Mouse (Mus musculus): ENCODE results near the gene Brpf1. TPM values are rescaled to one million over a fixed set of nuclear protein-coding genes. Genes with fewer than 3 reads are reported as not detected.

Gene Brpf1
- total and polyA plus RNA-seq, 3 experiments, result 15.1 to 24.2 (median 23.8) TPM

DNA sequence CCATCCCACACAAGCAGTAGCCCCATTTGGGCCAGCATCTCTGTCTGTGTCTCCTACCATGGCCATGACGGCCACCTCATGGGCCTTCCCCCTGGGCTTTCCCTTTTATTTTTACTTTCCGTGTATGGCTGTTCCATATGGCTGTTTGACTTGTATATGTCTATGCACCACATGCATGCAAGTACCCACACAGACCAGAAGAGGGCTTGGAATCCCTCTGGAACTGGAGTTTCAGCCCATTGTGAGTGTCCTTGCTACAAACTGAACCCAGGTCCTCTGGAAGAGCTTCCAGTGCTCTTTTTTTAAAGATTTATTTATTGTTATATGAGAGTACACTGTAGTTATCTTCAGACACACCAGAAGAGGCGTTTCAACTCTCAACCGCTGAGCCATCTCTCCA is 54.5 kb downstream of the Brpf1 start:
- DNase-seq, result no peak

- DNase-seq, result no peak
Measured at GRCm38 (mm10) chr6:113362241-113362640, 55.3 kb downstream of the Brpf1 start.

DNA sequence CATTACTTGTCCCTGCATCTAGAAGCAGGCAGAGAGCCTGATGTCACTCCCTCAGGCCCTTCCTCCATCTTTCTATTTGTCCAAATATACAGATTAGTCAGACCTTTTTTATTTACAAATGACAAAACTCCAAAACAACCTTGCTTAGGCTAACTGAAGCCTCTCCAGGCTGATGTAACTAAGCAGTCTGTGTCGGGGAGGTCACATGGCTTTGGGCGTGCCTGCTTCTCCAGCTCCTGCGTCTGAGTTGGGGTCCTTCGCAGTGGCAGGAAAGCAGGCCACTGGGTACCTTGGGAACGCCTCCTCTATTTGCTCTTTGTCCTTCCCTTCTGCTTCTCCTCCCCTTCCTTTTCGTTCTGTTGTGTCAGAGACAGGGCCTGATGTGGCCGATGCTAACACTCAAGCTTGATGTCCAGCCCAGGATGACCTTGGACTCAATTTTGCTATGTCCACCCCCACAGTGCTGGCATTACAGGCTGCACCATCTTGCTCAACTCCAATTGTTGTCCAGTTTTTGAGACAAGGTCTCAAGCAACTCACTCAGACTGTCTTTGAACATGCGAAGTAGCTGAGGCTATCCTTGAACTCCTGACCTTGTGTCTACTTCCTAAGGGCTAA is 57.7 kb downstream of the Brpf1 start:
- DNase-seq, result peak; percentile 73

GRCm38 (mm10) chr6:113366639-113367038 is 59.7 kb downstream of the Brpf1 start:
- DNase-seq, result no peak

- DNase-seq, result no peak
Measured at GRCm38 (mm10) chr6:113367574-113367973, 60.6 kb downstream of the Brpf1 start.

DNA sequence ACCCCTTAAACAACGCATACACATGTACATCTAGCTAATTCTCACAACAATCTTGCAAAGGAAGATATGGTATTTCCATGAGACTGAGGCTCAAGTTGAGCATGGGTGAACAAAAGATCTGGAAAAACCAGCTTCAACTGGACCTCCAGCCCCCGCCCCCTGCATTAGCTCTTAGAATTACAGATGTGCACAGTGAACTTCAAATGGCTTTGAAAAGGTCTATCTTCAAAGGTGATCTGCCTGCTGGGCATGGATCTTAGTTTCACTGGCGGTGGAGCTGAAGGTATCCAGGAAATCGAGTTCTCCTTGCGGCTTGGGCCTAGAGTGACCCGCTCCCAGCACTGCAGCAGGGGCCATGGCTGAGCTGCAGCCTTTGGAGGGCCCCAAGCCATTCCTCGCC is 61.2 kb downstream of the Brpf1 start:
- no peak for DNase-seq

DNA sequence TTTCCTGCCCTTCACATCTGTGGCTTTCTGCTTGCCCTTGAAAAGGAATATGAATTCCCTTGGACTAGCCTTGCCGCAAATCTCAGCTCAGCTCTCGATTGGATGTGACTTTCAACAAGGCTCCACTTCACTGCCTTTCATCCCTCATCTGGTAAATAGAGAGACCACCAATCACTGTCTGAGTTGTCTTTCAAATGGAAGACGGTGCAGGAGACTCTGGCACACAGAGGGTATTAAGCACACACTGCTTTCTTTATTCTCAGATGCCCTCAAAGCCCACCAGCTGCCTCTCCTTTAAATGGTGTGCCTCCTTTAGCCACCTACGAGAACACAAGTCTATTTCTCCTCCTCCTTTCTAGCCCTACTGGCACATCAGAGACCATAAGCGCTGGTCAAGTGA is 61.6 kb downstream of the Brpf1 start:
- DNase-seq, result no peak

GRCm38 (mm10) chr6:113370194-113370929 is 63.4 kb downstream of the Brpf1 start:
- DNase-seq, result no peak

DNA sequence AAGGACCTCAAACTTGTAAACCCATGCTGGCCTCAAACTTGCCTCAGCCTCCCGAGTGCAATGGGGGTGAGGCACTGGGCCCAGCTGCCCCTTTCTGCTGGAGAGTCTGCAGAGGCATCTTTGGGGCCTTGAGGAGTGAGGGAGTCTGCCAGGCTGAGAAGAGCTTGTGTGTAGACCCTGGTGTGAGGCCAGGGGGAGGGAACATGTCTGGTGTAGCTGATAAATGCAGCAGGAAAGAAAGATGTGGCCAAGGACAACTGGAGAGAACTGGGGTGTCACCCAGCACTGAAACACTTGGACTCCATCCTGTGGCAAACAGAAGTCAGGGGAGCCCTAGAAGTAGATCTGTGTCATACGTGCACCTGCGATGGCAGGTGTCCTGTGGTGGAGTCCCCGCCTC is 66.6 kb downstream of the Brpf1 start:
- DNase-seq, result peak; percentile 39

Other genes starting within 250 kb of the Brpf1 start
- 10 to 100 TPM; 72.0 to 96.9 TPM for gene Setd5, start 229.8 kb upstream of the Brpf1 start, total RNA-seq (2021)
- gene Setd5, start 229.8 kb upstream of the Brpf1 start, polyA plus RNA-seq (2012; rRNA removed), result 22.8 and 24.3 TPM in 2 replicates
- 1 to 10 TPM; 2.3 to 5.4 TPM for gene Lhfpl4, start 111.8 kb upstream of the Brpf1 start, total RNA-seq (2021)
- 3.8 and 5.5 TPM in 2 replicates for gene Lhfpl4, start 111.8 kb upstream of the Brpf1 start, polyA plus RNA-seq (2012; rRNA removed)
- gene Mtmr14, start 69.3 kb upstream of the Brpf1 start, total RNA-seq (2021), result 10 to 100 TPM; 14.8 to 23.8 TPM
- gene Mtmr14, start 69.3 kb upstream of the Brpf1 start, polyA plus RNA-seq (2012; rRNA removed), result 46.7 and 47.1 TPM in 2 replicates
- gene Cpne9, start 24.8 kb upstream of the Brpf1 start, total RNA-seq (2021), result 1 to 10 TPM; 2.8 to 3.4 TPM
- 2.2 and 7.4 TPM in 2 replicates for gene Cpne9, start 24.8 kb upstream of the Brpf1 start, polyA plus RNA-seq (2012; rRNA removed)
- gene Ogg1, start 19.8 kb downstream of the Brpf1 start, total RNA-seq (2021), result 10 to 100 TPM; 10.5 to 16.4 TPM
- 22.0 and 22.3 TPM in 2 replicates for gene Ogg1, start 19.8 kb downstream of the Brpf1 start, polyA plus RNA-seq (2012; rRNA removed)
- 10 to 100 TPM; 49.0 to 58.3 TPM for gene Camk1, start 36.8 kb downstream of the Brpf1 start, total RNA-seq (2021)
- gene Camk1, start 36.8 kb downstream of the Brpf1 start, polyA plus RNA-seq (2012; rRNA removed), result 56.7 and 69.9 TPM in 2 replicates
- gene Tada3, start 70.7 kb downstream of the Brpf1 start, total RNA-seq (2021), result 10 to 100 TPM; 35.1 to 47.0 TPM
- gene Tada3, start 70.7 kb downstream of the Brpf1 start, polyA plus RNA-seq (2012; rRNA removed), result 32.4 and 34.5 TPM in 2 replicates
- 100 to 1,000 TPM; 175 to 211 TPM for gene Arpc4, start 71.0 kb downstream of the Brpf1 start, total RNA-seq (2021)
- 61.0 and 62.3 TPM in 2 replicates for gene Arpc4, start 71.0 kb downstream of the Brpf1 start, polyA plus RNA-seq (2012; rRNA removed)
- 1 to 10 TPM; 2.1 to 3.5 TPM for gene Ttll3, start 82.1 kb downstream of the Brpf1 start, total RNA-seq (2021)
- 5.8 and 7.0 TPM in 2 replicates for gene Ttll3, start 82.1 kb downstream of the Brpf1 start, polyA plus RNA-seq (2012; rRNA removed)
- gene Rpusd3, start 112.2 kb downstream of the Brpf1 start, total RNA-seq (2021), result 1 to 10 TPM; 9.1 to 9.2 TPM
- gene Rpusd3, start 112.2 kb downstream of the Brpf1 start, polyA plus RNA-seq (2012; rRNA removed), result 65.5 and 102 TPM in 2 replicates
- gene Cidec, start 128.6 kb downstream of the Brpf1 start, total RNA-seq (2021), result 100 to 1,000 TPM; 354 to 980 TPM
- 514 and 896 TPM in 2 replicates for gene Cidec, start 128.6 kb downstream of the Brpf1 start, polyA plus RNA-seq (2012; rRNA removed)
- 10 to 100 TPM; 50.5 TPM for gene Jagn1, start 135.4 kb downstream of the Brpf1 start, total RNA-seq (2021)
- 49.5 and 64.3 TPM in 2 replicates for gene Jagn1, start 135.4 kb downstream of the Brpf1 start, polyA plus RNA-seq (2012; rRNA removed)
- gene Il17re, start 151.3 kb downstream of the Brpf1 start, total RNA-seq (2021), result 1 to 10 TPM; 1.1 to 1.9 TPM
- gene Il17re, start 151.3 kb downstream of the Brpf1 start, polyA plus RNA-seq (2012; rRNA removed), result 4.0 TPM in 2 replicates
- 10 to 100 TPM; 17.0 to 22.0 TPM for gene Il17rc, start 164.3 kb downstream of the Brpf1 start, total RNA-seq (2021)
- gene Il17rc, start 164.3 kb downstream of the Brpf1 start, polyA plus RNA-seq (2012; rRNA removed), result 90.8 and 103 TPM in 2 replicates
- gene Creld1, start 176.2 kb downstream of the Brpf1 start, total RNA-seq (2021), result 10 to 100 TPM; 44.7 to 58.5 TPM
- gene Creld1, start 176.2 kb downstream of the Brpf1 start, polyA plus RNA-seq (2012; rRNA removed), result 30.0 and 31.1 TPM in 2 replicates
- gene Prrt3, start 194.8 kb downstream of the Brpf1 start, total RNA-seq (2021), result under 1 TPM; 0.09 to 0.21 TPM
- gene Prrt3, start 194.8 kb downstream of the Brpf1 start, polyA plus RNA-seq (2012; rRNA removed), result 0.32 and 0.33 TPM in 2 replicates
- 100 to 1,000 TPM in 1 of 2 experiments, 10 to 100 TPM in 1; 99.9 to 116 TPM for gene Emc3, start 224.5 kb downstream of the Brpf1 start, total RNA-seq (2021)
- 44.9 and 53.6 TPM in 2 replicates for gene Emc3, start 224.5 kb downstream of the Brpf1 start, polyA plus RNA-seq (2012; rRNA removed)
- gene Fancd2, start 224.5 kb downstream of the Brpf1 start, total RNA-seq (2021), result under 1 TPM; 0.41 to 0.72 TPM
- gene Fancd2, start 224.5 kb downstream of the Brpf1 start, polyA plus RNA-seq (2012; rRNA removed), result 0.17 and 1.2 TPM in 2 replicates